Mouse (Mus musculus) lung, adult 2 months (tissue): Measurements from ENCODE around the gene Acyp2.

ENCODE experiments used
- CTCF ChIP-seq: fragments of 200-500 bp; IDR thresholded peaks from 2 replicates; pipeline ENCODE4 v1.5.1; 2011; ENCODE audit warnings: mild to moderate bottlenecking, low read length, control low read depth; ENCODE audit not compliant: insufficient read depth
- POLR2A ChIP-seq: fragments of 200-500 bp; IDR thresholded peaks from 2 replicates; pipeline ENCODE4 v1.6.1; 2011; ENCODE audit warnings: low read depth, mild to moderate bottlenecking, control low read depth, low read length, borderline replicate concordance; ENCODE audit errors: extremely low read depth

DNA sequence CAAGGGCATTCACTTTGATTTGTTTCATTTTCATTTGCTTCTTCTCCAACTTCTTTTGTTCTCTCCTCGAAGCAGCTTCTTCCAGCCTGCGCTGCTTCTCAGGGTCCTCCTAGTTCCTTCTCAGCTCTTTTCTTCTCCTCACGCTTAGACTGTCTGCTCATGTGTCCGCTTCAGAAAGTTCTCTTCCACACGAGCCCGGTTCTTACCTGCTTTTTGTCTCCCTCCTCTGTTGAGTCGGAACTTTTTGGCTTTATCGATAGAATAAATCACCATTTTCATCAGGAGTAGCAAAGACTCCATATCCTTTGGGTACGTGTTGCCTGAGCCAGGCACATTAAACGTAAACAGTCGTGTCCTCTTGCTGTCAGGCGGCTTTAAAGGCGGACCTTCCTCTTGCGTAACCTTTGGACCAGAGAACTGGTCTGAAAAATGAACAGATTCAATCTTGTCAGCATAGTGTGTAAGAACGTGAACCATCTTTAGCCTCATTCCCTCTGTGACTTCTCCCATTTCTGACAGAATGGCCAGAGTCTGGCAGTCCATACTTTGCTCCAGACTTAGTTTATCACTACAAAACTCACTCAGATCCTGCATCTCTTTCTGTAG is 76.5 kb downstream of the Acyp2 start:
- TF ChIP-seq POLR2A (no peak), CTCF (no peak)
